Mouse (Mus musculus) heart, adult 2 months (tissue): ENCODE results near the gene Arl8b.

Experiments used
- CTCF ChIP-seq: fragments of 200-600 bp; IDR thresholded peaks from 2 replicates; pipeline ENCODE4 v1.8.1; 2022; ENCODE audit warnings: antibody characterized with exemption, mild to moderate bottlenecking, moderate library complexity
- EP300 ChIP-seq: fragments of 200-500 bp; IDR thresholded peaks from 2 replicates; pipeline ENCODE4 v1.6.1; 2011; ENCODE audit warnings: low read depth, low read length, control low read depth; ENCODE audit not compliant: insufficient read depth
- POLR2A ChIP-seq: fragments of 200-500 bp; IDR thresholded peaks from 2 replicates; pipeline ENCODE4 v1.6.1; 2011; ENCODE audit warnings: mild to moderate bottlenecking, low read depth, low read length, control low read depth; ENCODE audit not compliant: insufficient read depth

GRCm38 (mm10) chr6:108795912-108796311 lies 13.0 kb downstream of the Arl8b start:
- TF ChIP-seq CTCF (no peak), EP300 (no peak), POLR2A (no peak)
